ENCODE assay signal across 8 mouse cellular contexts in genomic region chr10:128459409-128460269, GRCm38 (mm10). TPM values are rescaled to one million over a fixed set of nuclear protein-coding genes. Genes with fewer than 3 reads are reported as not detected.
DNase-seq lines count a peak whose midpoint lies in the region; ATAC-seq and TF ChIP-seq lines count a peak whose summit lies in the region.

No protein-coding gene starts in this region.

- no peaks in the 10 kb centered on the region for H3K9me3 ChIP-seq in heart, embryonic 10.5 days

- H3K4me1 ChIP-seq in heart, embryonic 10.5 days = peaks cover 10% of the 10 kb centered on the region

- TF ChIP-seq CTCF in C2C12 (IDR thresholded peaks at IDR 0.05; ENCODE audit: control insufficient read depth, insufficient read depth, insufficient read length) = no peak
- no peak for TF ChIP-seq CTCF in Patski (IDR thresholded peaks at IDR 0.05)

- ATAC-seq in Patski = peak; percentile 15

- peak overlapping the region; percentile 98 for H3K27ac ChIP-seq in heart, embryonic 10.5 days

- POLR2A ChIA-PET in Patski (lab: Charles Lee) = interaction anchor here (0.6 to 1.8 kb wide), 7 partner anchors 9 to 123 kb away, joined by 3 to 8 read pairs (median 4); partner anchors contain the start of gene Zc3h10

- in situ Hi-C loops in Patski (cut with MboI; ENCODE audit: low pct_unique_long_range_greater_than_20kb) = loop anchor here (5.0 kb wide), 4 partner anchors 52 to 122 kb away; partner anchors contain the start of genes Coq10a and Cs

- peaks cover 23% of the 10 kb centered on the region for H3K79me2 ChIP-seq in C2C12 (ENCODE audit: control insufficient read depth, insufficient read depth)

- peaks cover 41% of the 10 kb centered on the region for H3K36me3 ChIP-seq in C2C12 (ENCODE audit: control insufficient read depth, insufficient read depth)
- H3K36me3 ChIP-seq in heart, embryonic 10.5 days = peaks cover 37% of the 10 kb centered on the region

- no peak for DNase-seq in Patski (ENCODE audit: low read depth, low spot score)
- peak; percentile 40 for DNase-seq in embryo, embryonic 10 days (ENCODE audit: low spot score)
- DNase-seq in heart, embryonic 10.5 days (ENCODE audit: low spot score) = peak; percentile 81
- DNase-seq in kidney, postnatal 10 days = peak; percentile 62
- DNase-seq in lung, postnatal 10 days = peak; percentile 41
- peak; percentile 36 to 55 for DNase-seq in right cerebral cortex, adult 2 months (ENCODE audit: low spot score in 2 of 2)
- peak; percentile 24 to 30 for DNase-seq in urinary bladder, postnatal 36 days (ENCODE audit: low spot score in 2 of 2)

- H3K79me3 ChIP-seq in C2C12 (ENCODE audit: low read depth) = peaks cover 18% of the 10 kb centered on the region

- H3ac ChIP-seq in C2C12 (ENCODE audit: control insufficient read depth, insufficient read length, low read depth) = peak overlapping the region; percentile 96

- H3K27me3 ChIP-seq in C2C12 (ENCODE audit: control insufficient read depth, insufficient read depth, insufficient read length) (no peaks in the 10 kb centered on the region), Patski (no peaks in the 10 kb centered on the region)
- no peaks in the 10 kb centered on the region for H3K27me3 ChIP-seq in heart, embryonic 10.5 days (ENCODE audit: insufficient read depth, poor library complexity, severe bottlenecking)

- peak overlapping the region; percentile 91 for H3K4me3 ChIP-seq in C2C12 (ENCODE audit: insufficient read depth, poor library complexity, severe bottlenecking)
- H3K4me3 ChIP-seq in heart, embryonic 10.5 days = peak overlapping the region; percentile 90

- CTCF ChIA-PET in Patski (lab: Charles Lee) = interaction anchor here (0.8 to 2.5 kb wide), 8 partner anchors 10 to 87 kb away, joined by 3 to 8 read pairs (median 3); no protein-coding TSS in a partner anchor

- 2% methylated on average over 42 of the region's 67 CpGs for WGBS in heart, embryonic 10.5 days

TF ChIP-seq in C2C12, 6 proteins besides CTCF, POLR2A, EP300 and RAD21:
- TF ChIP-seq FOSL1 (IDR thresholded peaks at IDR 0.05; ENCODE audit: insufficient read depth, low read length, poor library complexity, severe bottlenecking) = no peak
- no peak for TF ChIP-seq USF1 (IDR thresholded peaks at IDR 0.05; ENCODE audit: low read depth)
- TF ChIP-seq MYOD1 (IDR thresholded peaks at IDR 0.05; ENCODE audit: control insufficient read depth, insufficient read length, low read depth) = no peak
- TF ChIP-seq CEBPB (IDR thresholded peaks at IDR 0.05; ENCODE audit: low read depth) = no peak
- TF ChIP-seq MAX (IDR thresholded peaks at IDR 0.05) = no peak
- TF ChIP-seq MYOG (IDR thresholded peaks at IDR 0.05; ENCODE audit: control insufficient read depth, extremely low read depth, insufficient read length) = no peak
TF ChIP-seq in C2C12: peak in this region for 0.

RNA-seq across cellular contexts. Expression of gene Smarcc2, which starts 0.6 kb away (rescaled TPM):
- polyA plus RNA-seq in C2C12 (2012; fragmentation: generic; extraction: Trizol) = 48.4 TPM
- 102 TPM for polyA plus RNA-seq in Patski (2021)
- polyA plus RNA-seq in heart, embryonic 10.5 days (2016; fragmentation: Nextera tagmentation; extraction: Ambion mirVana) = 66.0 and 68.7 TPM in 2 replicates

RNA-seq across cellular contexts. Expression of gene Myl6, which starts 34.3 kb away (rescaled TPM):
- polyA plus RNA-seq in C2C12 (2012; fragmentation: generic; extraction: Trizol) = 3,169 TPM
- 1,994 TPM for polyA plus RNA-seq in Patski (2021)
- 1,508 and 1,550 TPM in 2 replicates for polyA plus RNA-seq in heart, embryonic 10.5 days (2016; fragmentation: Nextera tagmentation; extraction: Ambion mirVana)

RNA-seq across cellular contexts. Expression of gene Myl6b, which starts 38.8 kb away (rescaled TPM):
- polyA plus RNA-seq in C2C12 (2012; fragmentation: generic; extraction: Trizol) = 16.7 TPM
- polyA plus RNA-seq in Patski (2021) = 54.1 TPM
- 3.2 and 4.0 TPM in 2 replicates for polyA plus RNA-seq in heart, embryonic 10.5 days (2016; fragmentation: Nextera tagmentation; extraction: Ambion mirVana)

RNA-seq across cellular contexts. Expression of gene Rnf41, which starts 48.2 kb away (rescaled TPM):
- polyA plus RNA-seq in C2C12 (2012; fragmentation: generic; extraction: Trizol) (34.0 TPM), Patski (2021) (43.3 TPM)
- polyA plus RNA-seq in heart, embryonic 10.5 days (2016; fragmentation: Nextera tagmentation; extraction: Ambion mirVana) = 31.0 and 34.3 TPM in 2 replicates

RNA-seq across cellular contexts. Expression of gene Nabp2, which starts 48.3 kb away (rescaled TPM):
- 93.0 TPM for polyA plus RNA-seq in C2C12 (2012; fragmentation: generic; extraction: Trizol)
- polyA plus RNA-seq in Patski (2021) = 85.0 TPM
- 76.5 and 87.9 TPM in 2 replicates for polyA plus RNA-seq in heart, embryonic 10.5 days (2016; fragmentation: Nextera tagmentation; extraction: Ambion mirVana)
